Mouse (Mus musculus): Measurements from ENCODE around the gene Mrpl14.

DNA sequence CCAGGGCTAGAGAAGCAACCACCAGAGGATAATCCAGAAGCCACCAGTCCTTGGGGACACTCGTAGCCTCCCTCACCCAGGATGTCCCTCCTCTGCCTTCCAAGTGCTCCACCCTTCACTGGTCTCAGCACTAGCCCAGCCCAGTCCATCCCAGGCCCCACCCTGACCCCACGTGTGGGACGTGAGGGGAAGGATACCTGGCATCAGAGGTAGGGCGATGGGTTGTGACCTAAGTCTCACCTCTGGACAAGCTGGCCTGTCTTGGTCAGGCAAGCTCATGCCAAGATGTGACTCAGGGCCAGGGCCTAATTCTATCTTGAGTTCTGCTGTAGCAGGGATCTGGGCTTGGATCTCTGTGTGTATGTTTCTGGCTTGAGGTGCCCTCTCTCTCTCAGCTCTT, 48.8 kb downstream of the Mrpl14 start:
- TF ChIP-seq CTCF (conservative IDR thresholded peaks at IDR 0.05; ENCODE audit: insufficient read depth, insufficient read length, low read depth, low read length), result no peak
- no peak for TF ChIP-seq POLR2A (IDR thresholded peaks at IDR 0.05; ENCODE audit: low read depth, low read length)

Data from kidney, adult 2 months (tissue).